Mouse (Mus musculus): ENCODE measurements around the gene Bcr. TPM values are rescaled to one million over a fixed set of nuclear protein-coding genes. Genes with fewer than 3 reads are reported as not detected.

The Bcr gene
- polyA plus RNA-seq, 1 experiment from 2014 or later, result 11.2 TPM

DNA sequence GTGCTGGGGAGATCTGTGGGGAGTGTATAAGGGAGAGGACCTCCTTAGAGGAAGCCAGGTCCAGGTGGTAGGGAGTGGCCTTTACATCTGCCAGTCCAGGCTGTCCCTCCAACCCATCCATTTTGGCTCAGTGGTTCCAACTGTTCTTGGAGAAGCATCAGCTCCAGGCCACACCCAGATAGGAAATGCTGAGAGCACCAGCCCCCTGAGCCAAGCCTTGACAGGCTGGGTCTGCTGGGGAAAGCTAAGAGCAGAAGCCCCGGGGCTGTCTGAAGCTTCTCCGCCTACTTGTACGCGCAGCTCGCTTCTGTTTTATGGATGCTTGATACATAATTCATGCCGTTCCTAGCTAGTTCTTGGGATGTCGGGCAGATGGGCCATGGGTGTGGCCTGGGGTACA lies 39.9 kb downstream of the Bcr start:
- 65% methylated on average over 7 of the region's 7 CpGs for WGBS
- H3K27ac ChIP-seq (ENCODE audit: low read length), result no peak overlapping the region
- no peaks in the 10 kb centered on the region for H3K9me3 ChIP-seq (ENCODE audit: control insufficient read depth, low read length)
- no peak overlapping the region for H3K4me3 ChIP-seq (ENCODE audit: low read length)
- no peak overlapping the region for H3K9ac ChIP-seq (ENCODE audit: low read length)
- no peak overlapping the region for H3K4me2 ChIP-seq (ENCODE audit: low read depth, low read length)
- H3K4me1 ChIP-seq (replicated peaks; ENCODE audit: control insufficient read depth, insufficient read depth, low read length), result peaks cover 47% of the 10 kb centered on the region
- H3K27me3 ChIP-seq (ENCODE audit: control insufficient read depth, insufficient read depth, low read depth, low read length), result no peaks in the 10 kb centered on the region
- no peak for ATAC-seq (ENCODE audit: low read depth)
- no peaks in the 10 kb centered on the region for H3K36me3 ChIP-seq (ENCODE audit: control insufficient read depth, insufficient read depth, low read length)

DNA sequence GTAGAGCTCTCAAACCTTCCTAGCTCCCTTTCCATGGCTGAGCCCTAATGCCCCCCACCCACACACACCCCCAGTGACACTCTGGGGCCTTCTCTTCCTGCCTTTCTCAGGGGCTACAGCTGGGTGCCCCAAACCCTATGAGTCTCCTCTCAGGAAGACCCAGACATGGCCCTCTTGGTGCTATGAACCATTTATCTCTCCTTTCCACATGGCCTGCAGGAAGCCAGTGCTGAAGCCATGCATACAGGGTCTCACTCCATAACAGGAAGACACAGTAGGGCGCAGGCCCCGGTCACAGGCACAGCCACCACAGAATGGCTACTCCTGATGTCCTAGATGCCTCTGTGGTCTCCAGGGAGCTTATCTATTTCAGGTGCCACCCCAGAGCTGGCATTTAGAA lies 43.1 kb downstream of the Bcr start:
- H3K27me3 ChIP-seq (ENCODE audit: control insufficient read depth, insufficient read depth, low read depth, low read length), result no peaks in the 10 kb centered on the region
- ATAC-seq (ENCODE audit: low read depth), result no peak
- WGBS, result 79% methylated on average over 2 of the region's 2 CpGs
- H3K27ac ChIP-seq (ENCODE audit: low read length), result no peak overlapping the region
- H3K4me1 ChIP-seq (replicated peaks; ENCODE audit: control insufficient read depth, insufficient read depth, low read length), result peaks cover 46% of the 10 kb centered on the region
- no peak overlapping the region for H3K4me3 ChIP-seq (ENCODE audit: low read length)
- no peaks in the 10 kb centered on the region for H3K36me3 ChIP-seq (ENCODE audit: control insufficient read depth, insufficient read depth, low read length)
- no peak overlapping the region for H3K9ac ChIP-seq (ENCODE audit: low read length)
- H3K9me3 ChIP-seq (ENCODE audit: control insufficient read depth, low read length), result no peaks in the 10 kb centered on the region
- no peak overlapping the region for H3K4me2 ChIP-seq (ENCODE audit: low read depth, low read length)

DNA sequence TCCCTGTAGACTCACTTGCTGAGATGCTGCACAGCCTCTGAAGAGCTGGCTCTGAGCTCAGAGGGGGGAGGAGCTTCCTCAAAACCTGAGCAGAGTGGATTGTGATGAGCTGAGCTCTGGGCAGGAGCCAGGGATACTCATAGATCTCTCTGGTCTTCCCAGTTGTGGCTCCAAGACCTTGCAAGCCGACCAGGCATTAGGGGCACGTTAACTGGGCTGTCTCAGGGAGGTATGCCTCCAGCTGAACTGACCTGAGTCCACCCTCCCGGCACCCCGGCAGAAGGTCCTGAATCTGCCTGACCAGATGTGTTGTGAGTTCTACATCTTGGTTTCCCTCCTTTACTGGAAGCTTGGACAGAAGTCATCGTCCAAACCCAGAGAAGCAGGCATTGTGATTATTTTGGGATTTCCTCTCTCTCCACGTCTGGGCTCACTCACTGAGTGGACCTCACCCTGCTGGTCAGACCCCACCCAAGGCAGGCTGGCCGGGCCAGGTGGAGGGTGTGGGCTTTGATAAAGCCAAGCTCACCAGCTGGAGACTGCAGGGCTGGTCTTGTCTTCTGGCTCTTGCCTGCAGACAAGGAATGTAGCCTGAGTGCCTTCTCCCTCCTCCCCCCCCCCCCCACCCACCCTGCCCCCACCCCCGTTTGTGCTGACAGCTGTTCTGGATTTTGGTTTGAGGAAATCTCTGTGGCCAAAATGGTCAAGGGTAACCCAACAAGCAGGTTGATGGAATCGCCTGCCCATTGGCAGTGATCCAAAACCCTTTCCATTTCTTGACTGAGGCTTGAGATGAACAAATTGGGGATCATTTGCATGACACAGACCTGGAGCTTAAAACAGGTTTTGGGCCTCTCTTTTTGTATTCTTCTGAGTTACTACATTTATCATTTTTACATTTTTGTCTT lies 44.1 kb downstream of the Bcr start:
- Histone ChIP-seq H3K4me2 (ENCODE audit: low read depth, low read length) (no peak overlapping the region), H3K36me3 (ENCODE audit: control insufficient read depth, insufficient read depth, low read length) (no peaks in the 10 kb centered on the region), H3K4me1 (replicated peaks; ENCODE audit: control insufficient read depth, insufficient read depth, low read length) (peaks cover 37% of the 10 kb centered on the region), H3K27ac (ENCODE audit: low read length) (peak overlapping the region; percentile 23), H3K4me3 (ENCODE audit: low read length) (no peak overlapping the region), H3K27me3 (ENCODE audit: control insufficient read depth, insufficient read depth, low read depth, low read length) (no peaks in the 10 kb centered on the region), H3K9ac (ENCODE audit: low read length) (no peak overlapping the region), H3K9me3 (ENCODE audit: control insufficient read depth, low read length) (no peaks in the 10 kb centered on the region)
- 37% methylated on average over 9 of the region's 9 CpGs for WGBS
- ATAC-seq (ENCODE audit: low read depth), result peak; percentile 67

DNA sequence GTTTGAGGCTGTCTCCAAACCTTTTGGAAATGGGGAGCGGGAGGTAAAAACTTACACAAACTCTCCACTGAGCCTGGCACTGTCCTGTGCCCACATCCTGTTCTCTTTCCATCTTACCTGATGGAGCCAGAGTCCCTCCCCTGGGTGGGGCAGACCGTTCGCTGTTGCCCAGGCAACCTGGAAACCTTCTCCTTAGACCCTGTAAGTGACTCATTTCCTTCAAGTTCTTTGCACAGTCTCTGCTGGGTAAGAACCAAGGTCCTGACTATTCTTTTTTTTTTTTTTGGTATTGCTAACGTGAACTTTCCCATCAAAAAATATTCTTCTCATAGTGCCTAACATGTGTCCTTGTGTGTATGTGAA lies 44.7 kb downstream of the Bcr start:
- WGBS, result 48% methylated on average over 4 of the region's 4 CpGs
- Histone ChIP-seq H3K4me1 (replicated peaks; ENCODE audit: control insufficient read depth, insufficient read depth, low read length) (peaks cover 35% of the 10 kb centered on the region), H3K4me2 (ENCODE audit: low read depth, low read length) (no peak overlapping the region), H3K36me3 (ENCODE audit: control insufficient read depth, insufficient read depth, low read length) (no peaks in the 10 kb centered on the region), H3K27me3 (ENCODE audit: control insufficient read depth, insufficient read depth, low read depth, low read length) (no peaks in the 10 kb centered on the region), H3K27ac (ENCODE audit: low read length) (no peak overlapping the region), H3K9me3 (ENCODE audit: control insufficient read depth, low read length) (no peaks in the 10 kb centered on the region), H3K4me3 (ENCODE audit: low read length) (no peak overlapping the region), H3K9ac (ENCODE audit: low read length) (no peak overlapping the region)
- ATAC-seq (ENCODE audit: low read depth), result peak; percentile 82

DNA sequence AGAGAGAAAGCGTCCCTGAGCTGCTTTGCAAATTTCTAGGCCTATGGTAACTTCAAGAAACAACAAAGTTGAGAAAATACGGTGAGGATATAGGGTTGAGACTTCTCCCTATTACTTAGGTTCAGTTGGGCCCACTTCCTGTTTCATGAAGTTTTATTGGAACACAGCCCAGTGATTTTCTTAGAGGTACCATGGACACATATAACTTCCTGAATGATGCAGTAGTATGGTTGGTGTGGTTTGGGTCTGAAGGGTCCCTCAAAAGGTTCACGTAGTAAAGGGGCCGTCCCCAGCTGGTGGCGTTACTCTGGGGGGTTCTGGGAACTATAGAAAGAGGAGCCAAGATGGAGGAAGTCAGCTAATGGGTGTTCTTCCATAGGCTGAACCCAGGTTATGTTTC lies 45.3 kb downstream of the Bcr start:
- 0 out of 2 replicates have a peak overlapping the region, but pooled peaks have one; percentile 2 for H3K27ac ChIP-seq (ENCODE audit: low read length)
- WGBS, result 79% methylated on average over 5 of the region's 5 CpGs

DNA sequence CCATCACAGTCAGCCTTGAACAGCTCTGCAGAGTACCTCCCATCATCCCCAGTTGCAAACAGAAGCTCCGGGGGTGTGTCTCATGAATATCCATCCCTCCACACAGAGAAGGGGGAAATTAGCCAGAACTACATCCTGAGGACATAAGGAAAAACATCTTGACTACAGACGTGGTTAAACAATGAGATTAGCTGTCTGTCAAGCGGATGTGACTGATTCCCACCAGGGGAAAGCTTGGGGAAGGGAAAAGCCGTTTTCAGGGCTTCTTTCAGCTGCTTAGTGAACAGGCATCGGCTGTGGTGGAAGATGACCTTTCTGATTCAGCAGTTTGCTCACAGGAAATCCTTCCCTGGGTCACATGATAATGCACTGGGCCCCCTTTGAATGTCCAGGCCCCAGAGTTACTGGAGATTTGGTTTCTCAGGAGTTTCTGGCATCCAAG lies 46.6 kb downstream of the Bcr start:
- no peak overlapping the region for H3K4me3 ChIP-seq (ENCODE audit: low read length)
- peaks cover 29% of the 10 kb centered on the region for H3K4me1 ChIP-seq (replicated peaks; ENCODE audit: control insufficient read depth, insufficient read depth, low read length)
- no peaks in the 10 kb centered on the region for H3K36me3 ChIP-seq (ENCODE audit: control insufficient read depth, insufficient read depth, low read length)
- no peak overlapping the region for H3K4me2 ChIP-seq (ENCODE audit: low read depth, low read length)
- no peak overlapping the region for H3K9ac ChIP-seq (ENCODE audit: low read length)
- H3K27ac ChIP-seq (ENCODE audit: low read length), result no peak overlapping the region
- WGBS, result 20% methylated on average over 5 of the region's 5 CpGs
- H3K9me3 ChIP-seq (ENCODE audit: control insufficient read depth, low read length), result no peaks in the 10 kb centered on the region
- ATAC-seq (ENCODE audit: low read depth), result no peak
- H3K27me3 ChIP-seq (ENCODE audit: control insufficient read depth, insufficient read depth, low read depth, low read length), result no peaks in the 10 kb centered on the region

More for the DNA sequence above, 45.3 kb downstream of the Bcr start:
- H3K36me3 ChIP-seq (ENCODE audit: control insufficient read depth, insufficient read depth, low read length), result no peaks in the 10 kb centered on the region
- H3K27me3 ChIP-seq (ENCODE audit: control insufficient read depth, insufficient read depth, low read depth, low read length), result no peaks in the 10 kb centered on the region
- no peak overlapping the region for H3K4me3 ChIP-seq (ENCODE audit: low read length)
- H3K9me3 ChIP-seq (ENCODE audit: control insufficient read depth, low read length), result no peaks in the 10 kb centered on the region
- no peak overlapping the region for H3K9ac ChIP-seq (ENCODE audit: low read length)
- no peak for ATAC-seq (ENCODE audit: low read depth)
- peaks cover 29% of the 10 kb centered on the region for H3K4me1 ChIP-seq (replicated peaks; ENCODE audit: control insufficient read depth, insufficient read depth, low read length)
- H3K4me2 ChIP-seq (ENCODE audit: low read depth, low read length), result no peak overlapping the region

DNA sequence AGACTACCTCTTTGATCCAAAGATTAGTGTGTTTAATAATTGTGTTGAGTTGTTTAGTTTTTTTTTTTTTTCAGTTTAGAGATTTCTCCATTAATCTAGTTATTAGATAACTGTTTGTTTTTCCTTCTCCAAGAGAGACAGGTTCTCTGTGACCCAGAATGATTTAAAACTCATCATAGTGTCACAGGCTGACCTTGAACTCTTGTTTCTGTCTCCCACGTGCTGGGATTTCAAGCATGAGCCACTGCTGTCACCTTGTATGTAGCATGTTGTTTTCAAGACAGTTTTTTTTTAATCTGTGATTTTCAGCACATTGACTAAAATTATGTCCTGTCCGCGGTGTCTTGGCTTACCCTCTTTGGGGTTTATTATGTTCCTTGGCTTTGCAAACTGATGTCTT lies 47.7 kb downstream of the Bcr start:
- WGBS, result 68% methylated on average over 3 of the region's 3 CpGs
- H3K4me2 ChIP-seq (ENCODE audit: low read depth, low read length), result no peak overlapping the region
- H3K4me1 ChIP-seq (replicated peaks; ENCODE audit: control insufficient read depth, insufficient read depth, low read length), result peaks cover 29% of the 10 kb centered on the region
- H3K9me3 ChIP-seq (ENCODE audit: control insufficient read depth, low read length), result no peaks in the 10 kb centered on the region
- no peaks in the 10 kb centered on the region for H3K27me3 ChIP-seq (ENCODE audit: control insufficient read depth, insufficient read depth, low read depth, low read length)
- no peak overlapping the region for H3K9ac ChIP-seq (ENCODE audit: low read length)
- no peak for ATAC-seq (ENCODE audit: low read depth)
- H3K4me3 ChIP-seq (ENCODE audit: low read length), result no peak overlapping the region
- no peak overlapping the region for H3K27ac ChIP-seq (ENCODE audit: low read length)
- H3K36me3 ChIP-seq (ENCODE audit: control insufficient read depth, insufficient read depth, low read length), result no peaks in the 10 kb centered on the region

DNA sequence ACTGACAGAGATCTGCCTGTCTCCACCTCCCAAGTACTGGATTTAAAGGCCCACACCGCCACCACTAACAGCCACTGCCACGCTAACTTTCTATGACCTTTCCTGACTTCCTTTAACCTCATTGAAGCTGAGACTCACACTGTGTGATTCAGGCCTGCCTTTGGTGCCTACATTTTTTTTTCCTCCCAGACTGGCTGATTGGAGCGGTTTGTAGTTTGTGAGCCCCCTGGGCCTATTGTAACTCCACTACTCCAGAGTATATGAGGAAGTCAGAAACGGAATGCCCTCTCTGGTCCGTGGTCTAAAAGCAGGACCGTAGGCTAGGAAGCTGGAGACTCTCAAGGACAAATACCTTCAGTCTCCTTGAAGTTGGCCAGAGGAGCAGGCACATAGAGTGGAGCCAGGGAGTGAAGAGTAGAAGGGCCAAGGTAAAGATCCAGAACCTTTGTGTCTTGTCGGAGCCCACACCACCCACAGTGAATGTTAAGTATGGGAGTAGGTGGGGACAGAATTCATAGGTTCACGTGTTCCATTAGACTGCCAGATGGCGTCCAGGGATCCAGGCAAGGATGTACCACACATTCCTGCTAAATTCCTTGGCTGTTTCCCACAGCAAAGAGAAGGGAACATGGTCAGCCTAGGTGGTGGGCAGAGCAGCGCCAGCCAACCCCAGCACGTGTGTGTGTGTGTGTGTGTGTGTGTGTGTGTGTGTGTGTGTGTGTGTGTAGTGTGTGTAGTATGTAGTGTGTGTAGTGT lies 51.2 kb downstream of the Bcr start:
- H3K4me1 ChIP-seq (replicated peaks; ENCODE audit: control insufficient read depth, insufficient read depth, low read length), result peaks cover 20% of the 10 kb centered on the region
- H3K36me3 ChIP-seq (ENCODE audit: control insufficient read depth, insufficient read depth, low read length), result no peaks in the 10 kb centered on the region
- no peak overlapping the region for H3K4me2 ChIP-seq (ENCODE audit: low read depth, low read length)
- H3K9ac ChIP-seq (ENCODE audit: low read length), result no peak overlapping the region
- no peak overlapping the region for H3K27ac ChIP-seq (ENCODE audit: low read length)
- 70% methylated on average over 11 of the region's 11 CpGs for WGBS
- H3K9me3 ChIP-seq (ENCODE audit: control insufficient read depth, low read length), result no peaks in the 10 kb centered on the region
- ATAC-seq (ENCODE audit: low read depth), result no peak
- H3K4me3 ChIP-seq (ENCODE audit: low read length), result no peak overlapping the region
- no peaks in the 10 kb centered on the region for H3K27me3 ChIP-seq (ENCODE audit: control insufficient read depth, insufficient read depth, low read depth, low read length)

DNA sequence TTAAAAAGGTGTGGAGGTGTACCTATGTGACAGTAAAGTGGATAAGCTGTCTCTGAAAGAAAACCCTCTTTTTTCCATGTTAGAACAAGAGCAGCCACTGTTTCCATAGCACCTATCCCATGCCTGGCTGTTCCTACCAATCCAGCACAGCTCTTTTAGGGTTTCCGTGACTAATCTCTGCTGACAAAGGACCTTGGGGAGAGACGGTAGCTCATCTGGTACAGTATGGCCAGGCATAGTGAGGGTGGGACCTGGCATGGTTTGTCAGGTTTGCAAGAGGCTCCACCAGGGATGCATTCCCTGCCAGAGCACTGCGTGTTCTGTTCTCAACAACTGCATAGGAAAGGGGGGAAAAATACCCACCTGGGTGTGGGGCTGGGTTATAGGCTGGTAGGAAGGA lies 52.0 kb downstream of the Bcr start:
- H3K4me1 ChIP-seq (replicated peaks; ENCODE audit: control insufficient read depth, insufficient read depth, low read length), result peaks cover 21% of the 10 kb centered on the region
- H3K36me3 ChIP-seq (ENCODE audit: control insufficient read depth, insufficient read depth, low read length), result no peaks in the 10 kb centered on the region
- no peak for ATAC-seq (ENCODE audit: low read depth)
- H3K9me3 ChIP-seq (ENCODE audit: control insufficient read depth, low read length), result no peaks in the 10 kb centered on the region
- H3K27ac ChIP-seq (ENCODE audit: low read length), result no peak overlapping the region
- H3K27me3 ChIP-seq (ENCODE audit: control insufficient read depth, insufficient read depth, low read depth, low read length), result no peaks in the 10 kb centered on the region
- H3K9ac ChIP-seq (ENCODE audit: low read length), result no peak overlapping the region
- no peak overlapping the region for H3K4me3 ChIP-seq (ENCODE audit: low read length)
- 91% methylated on average over 3 of the region's 3 CpGs for WGBS
- no peak overlapping the region for H3K4me2 ChIP-seq (ENCODE audit: low read depth, low read length)

All from lung, embryonic 16.5 days (tissue).